Mouse (Mus musculus) CH12.LX (cell line): ENCODE measurements around the gene Arhgap25.

ENCODE experiments used
- CTCF ChIP-seq, 2 experiments: IDR thresholded peaks in 1 of 2; conservative IDR thresholded peaks in 1 of 2; 2 replicates each; pipeline ENCODE4 v1.5.1; 2011 to 2012; ENCODE audit warnings: low read depth in 2 of 2, low read length in 2 of 2, improper control_type of control experiment in 1 of 2, inconsistent platforms in 1 of 2, mild to moderate bottlenecking in 1 of 2, moderate library complexity in 1 of 2
- E2F4 ChIP-seq: IDR thresholded peaks from 2 replicates; pipeline ENCODE4 v1.6.1; 2011; ENCODE audit warnings: low read depth, low read length, improper control_type of control experiment; ENCODE audit not compliant: insufficient replicate concordance
- EP300 ChIP-seq: IDR thresholded peaks from 2 replicates; pipeline ENCODE4 v1.6.1; 2011; ENCODE audit warnings: low read length, improper control_type of control experiment
- HCFC1 ChIP-seq: IDR thresholded peaks from 2 replicates; pipeline ENCODE4 v1.6.1; 2012; ENCODE audit warnings: low read depth, mild to moderate bottlenecking, inconsistent platforms, low read length, improper control_type of control experiment
- MAFK ChIP-seq: IDR thresholded peaks from 2 replicates; pipeline ENCODE4 v1.6.1; 2011; ENCODE audit warnings: low read length, improper control_type of control experiment; ENCODE audit not compliant: insufficient replicate concordance
- MYC ChIP-seq: IDR thresholded peaks from 2 replicates; pipeline ENCODE4 v1.6.1; 2011; ENCODE audit warnings: low read depth, mild to moderate bottlenecking, improper control_type of control experiment, low read length
- POLR2A ChIP-seq: IDR thresholded peaks from 2 replicates; pipeline ENCODE4 v1.6.1; 2011; ENCODE audit warnings: low read depth, mild to moderate bottlenecking, improper control_type of control experiment, low read length
- SIN3A ChIP-seq: IDR thresholded peaks from 2 replicates; pipeline ENCODE4 v1.6.1; 2012; ENCODE audit warnings: low read length, improper control_type of control experiment, inconsistent platforms
- SMC3 ChIP-seq: IDR thresholded peaks from 2 replicates; pipeline ENCODE4 v1.6.1; 2011; ENCODE audit warnings: low read depth, low read length, improper control_type of control experiment
- TBP ChIP-seq: conservative IDR thresholded peaks from 2 replicates; pipeline ENCODE4 v1.6.1; 2011; ENCODE audit warnings: low read depth, low read length, improper control_type of control experiment
- UBTF ChIP-seq: IDR thresholded peaks from 2 replicates; pipeline ENCODE4 v1.6.1; 2012; ENCODE audit warnings: low read depth, mild to moderate bottlenecking, inconsistent platforms, low read length, improper control_type of control experiment, moderate library complexity
- USF1 ChIP-seq: IDR thresholded peaks from 2 replicates; pipeline ENCODE4 v1.6.1; 2014; ENCODE audit warnings: low read depth, mild to moderate bottlenecking, inconsistent platforms, low read length, improper control_type of control experiment
- ZC3H11A ChIP-seq: IDR thresholded peaks from 2 replicates; pipeline ENCODE4 v1.6.1; 2012; ENCODE audit warnings: low read depth, mild to moderate bottlenecking, inconsistent platforms, low read length, improper control_type of control experiment
- ZNF384 ChIP-seq: IDR thresholded peaks from 2 replicates; pipeline ENCODE4 v1.6.1; 2012; ENCODE audit warnings: low read depth, low read length, improper control_type of control experiment, inconsistent platforms

DNA sequence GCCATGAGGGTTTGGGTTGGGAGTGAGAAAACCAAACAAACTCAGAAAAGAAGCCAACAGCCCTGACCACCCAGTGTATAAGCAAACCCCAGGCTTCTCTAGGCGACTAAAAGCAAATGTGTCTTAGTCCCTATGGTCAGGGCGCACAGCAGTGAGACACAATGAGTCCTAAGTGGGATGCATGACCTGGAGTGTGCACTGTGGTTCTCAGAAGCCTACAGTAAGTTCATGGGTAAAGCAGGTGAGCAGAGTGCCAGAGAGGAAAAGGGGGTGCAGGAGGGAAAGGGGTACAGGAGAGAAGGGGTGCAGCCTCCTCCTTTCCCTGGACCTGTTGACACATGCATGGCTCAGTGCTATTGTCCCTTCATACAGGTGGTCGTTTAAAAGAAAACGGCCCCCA, 18.7 kb downstream of the Arhgap25 start:
- TF ChIP-seq CTCF (conservative IDR thresholded peaks at IDR 0.05 in 1 of 2, IDR thresholded peaks at IDR 0.05 in 1 of 2; ENCODE audit: low read depth in 2 of 2, low read length in 2 of 2) (no peak), MYC (no peak), ZC3H11A (no peak), SIN3A (no peak), USF1 (no peak), EP300 (no peak), ZNF384 (no peak), POLR2A (no peak), SMC3 (no peak), UBTF (no peak), TBP (no peak), E2F4 (no peak), HCFC1 (no peak), MAFK (no peak)
